Mouse (Mus musculus) heart, postnatal 0 days (tissue): ENCODE measurements around the gene Stx19.

Experiments used
- CTCF ChIP-seq: IDR thresholded peaks from 2 replicates; pipeline ENCODE4 v1.5.1; 2016; ENCODE audit warnings: antibody characterized with exemption, control low read depth, low read depth
- EP300 ChIP-seq: IDR thresholded peaks from 2 replicates; pipeline ENCODE4 v1.6.1; 2016; ENCODE audit warnings: antibody characterized with exemption, low read depth

- TF ChIP-seq CTCF = no peak
- no peak for TF ChIP-seq EP300
Measured at GRCm38 (mm10) chr16:62796608-62797007, 17.9 kb upstream of the Stx19 start.
